Mouse (Mus musculus) embryo, embryonic 9.5 days (tissue): ENCODE measurements around the gene Cd3eap.
A peak's percentile ranks its signal among the peaks of the same experiment; 100 is the strongest.

ENCODE experiments used
- DNase-seq: peaks from one replicate; pipeline ENCODE4 v3.0.0-alpha.2; 2017; ENCODE audit errors: extremely low spot score

Gene Cd3eap

GRCm38 (mm10) chr7:19359299-19359891 lies at the start of gene Cd3eap, which contains the start of gene Ppp1r13l:
Cd3eap (minus strand) TSS chr7:19359483.
Ppp1r13l (plus strand) TSS chr7:19359749.
- peak; percentile 92 for DNase-seq

- DNase-seq: peak; percentile 86
Observed at GRCm38 (mm10) chr7:19405417-19405816, 46.1 kb upstream of the Cd3eap start.

- DNase-seq: no peak
Observed at GRCm38 (mm10) chr7:19404476-19404875, 45.2 kb upstream of the Cd3eap start, which contains the start of gene Ckm. Ckm (plus strand) TSS chr7:19404776.

DNA sequence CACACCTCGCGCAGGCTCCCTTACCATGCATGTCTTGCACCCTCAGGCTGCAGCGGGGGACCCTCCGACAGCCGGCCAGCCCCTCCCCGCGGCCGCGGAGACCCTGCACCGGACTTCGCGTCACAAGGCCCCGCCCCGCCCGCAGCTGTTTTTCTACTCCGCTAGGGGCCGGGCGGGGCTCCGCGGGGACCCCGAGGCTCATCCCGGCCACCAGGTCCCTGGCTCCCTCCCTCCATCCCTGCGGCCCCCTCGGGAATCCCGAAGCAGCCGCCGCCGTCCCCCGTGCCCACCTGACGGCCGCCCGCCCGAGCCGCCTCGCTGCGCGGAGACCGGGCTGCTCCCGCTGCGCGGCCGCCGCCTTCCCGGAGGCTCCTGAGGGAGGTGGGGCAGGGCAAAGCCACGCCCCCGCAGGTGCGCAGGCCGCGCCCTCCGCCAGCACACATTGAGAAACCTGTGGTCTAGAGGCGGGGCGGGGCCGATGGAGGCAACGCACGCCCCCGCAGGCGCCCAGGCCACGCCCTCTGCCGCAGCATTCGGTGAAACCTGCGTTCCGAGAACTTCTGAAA lies 44.5 kb upstream of the Cd3eap start, which contains the start of gene Klc3:
TSS of gene Klc3 (minus strand) at position 374 of the 566 bp plus-strand sequence.
- peak; percentile 58 for DNase-seq

DNA sequence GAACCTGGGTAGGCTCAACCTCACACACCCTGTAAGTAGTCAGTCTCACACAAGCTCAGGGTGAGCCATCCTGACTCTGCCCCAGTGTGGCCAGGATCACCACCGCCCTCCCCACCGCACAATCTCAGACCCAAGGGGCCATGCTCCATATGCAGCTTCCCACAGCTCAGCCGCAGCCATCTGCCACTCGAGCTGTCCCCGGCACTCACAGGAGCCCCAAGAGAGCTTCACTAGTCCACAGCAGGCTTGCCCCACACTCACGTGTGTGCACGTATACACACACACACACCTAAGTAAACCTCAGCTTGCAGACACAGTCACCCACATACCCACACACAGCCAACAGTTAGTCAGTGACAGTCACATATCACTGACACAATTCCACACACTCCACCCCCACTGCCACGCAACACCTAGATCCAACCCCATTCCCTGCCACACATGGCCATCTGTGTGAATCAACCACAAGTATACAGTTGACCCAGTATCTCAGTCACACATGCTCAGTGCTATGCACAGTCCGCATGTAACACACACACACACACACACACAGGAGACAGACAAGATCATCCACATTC lies 43.3 kb upstream of the Cd3eap start:
- no peak for DNase-seq

DNA sequence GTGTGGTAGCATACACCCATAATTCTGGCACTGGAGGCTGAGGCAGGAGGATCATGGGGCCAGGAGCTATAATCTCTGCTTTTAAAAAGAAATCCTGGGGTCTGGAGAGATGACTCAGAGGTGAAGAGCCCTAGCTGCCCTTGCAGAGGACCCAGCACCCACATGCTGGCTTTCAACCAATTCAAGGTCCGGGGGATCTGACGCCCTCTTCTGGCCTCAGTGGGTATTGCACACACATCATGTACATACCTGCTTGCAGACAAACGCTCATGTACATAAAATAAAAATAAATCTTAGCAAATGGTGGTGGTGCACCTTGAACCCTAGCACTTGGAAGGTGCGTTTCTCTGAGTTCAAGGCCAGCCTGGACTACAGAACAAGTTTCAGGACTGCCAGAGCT lies 41.7 kb upstream of the Cd3eap start:
- DNase-seq: no peak

- peak; percentile 54 for DNase-seq
Observed at GRCm38 (mm10) chr7:19399496-19400280, 40.4 kb upstream of the Cd3eap start.

DNA sequence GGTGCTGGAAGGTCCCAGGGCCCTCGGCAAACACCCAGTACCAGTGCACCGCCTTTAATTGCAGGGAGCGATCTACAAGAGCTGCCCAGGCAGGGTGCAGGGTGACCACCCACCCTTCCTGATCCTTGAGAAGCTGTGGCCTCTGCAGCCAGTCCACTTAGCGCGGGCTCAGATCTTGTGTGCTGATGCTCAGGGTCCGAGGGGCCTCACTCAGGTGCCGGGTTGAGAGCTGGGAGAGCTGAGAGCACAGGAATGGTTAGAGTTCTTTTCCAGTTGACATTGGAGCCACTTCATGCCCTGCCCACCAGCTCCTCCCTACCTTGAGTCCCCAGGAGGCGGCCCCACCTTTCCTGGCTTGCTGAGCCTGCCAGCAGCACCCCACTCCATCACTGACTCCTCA lies 35.2 kb upstream of the Cd3eap start:
- DNase-seq: no peak

DNA sequence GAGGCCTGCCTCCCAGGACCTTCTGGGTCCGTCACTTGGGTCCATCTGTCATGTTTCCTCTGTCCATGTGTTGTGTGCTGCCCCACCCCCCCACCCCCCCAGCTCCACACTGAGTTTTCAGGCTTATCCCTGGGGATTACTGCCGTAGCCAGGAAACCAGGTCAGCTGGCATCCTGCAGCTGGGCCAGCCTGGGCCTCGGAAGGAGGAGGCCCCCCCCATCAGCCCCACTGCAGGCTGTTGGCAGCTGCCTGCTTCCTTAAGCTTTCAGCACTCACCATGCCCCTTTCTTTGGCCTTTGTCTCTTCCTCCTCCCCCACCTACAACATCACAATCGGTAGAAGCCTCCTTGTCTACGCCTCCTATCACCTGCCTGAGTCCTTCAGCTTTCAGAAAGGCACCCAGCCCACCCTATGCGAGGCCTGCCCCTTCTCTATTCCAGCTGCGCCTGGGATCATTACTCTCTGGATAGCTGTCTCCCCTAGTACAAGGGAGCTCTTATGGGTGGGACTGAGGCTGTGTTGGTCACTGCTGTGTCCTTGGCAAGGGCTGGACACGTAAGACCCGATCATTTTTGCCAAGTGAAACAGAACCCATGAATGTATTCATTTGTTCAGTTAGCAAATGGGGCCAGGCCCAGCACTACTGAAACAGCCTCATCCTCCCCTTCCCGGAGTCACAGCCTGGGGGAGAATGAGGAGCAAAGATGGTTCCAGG lies 29.6 kb upstream of the Cd3eap start:
- no peak for DNase-seq

DNA sequence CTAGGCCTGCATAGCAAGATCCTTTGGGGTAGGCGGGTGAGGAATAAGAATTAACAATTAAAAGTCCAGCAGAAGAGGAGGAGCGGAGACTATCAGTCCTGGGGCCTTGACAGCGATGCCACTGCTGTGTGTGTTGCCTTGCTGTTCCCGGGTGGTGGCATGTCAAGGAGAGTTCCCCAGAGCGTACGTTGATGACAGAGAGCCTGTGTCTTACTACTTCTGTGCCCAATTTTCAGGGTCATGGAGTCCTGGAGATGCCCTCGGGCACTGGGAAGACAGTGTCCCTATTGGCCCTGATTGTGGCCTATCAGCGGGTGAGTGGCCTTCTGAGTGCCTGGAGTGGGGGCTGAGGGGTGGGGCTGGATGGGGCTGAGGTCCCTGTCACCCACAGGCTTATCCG lies 24.4 kb upstream of the Cd3eap start:
- no peak for DNase-seq

DNA sequence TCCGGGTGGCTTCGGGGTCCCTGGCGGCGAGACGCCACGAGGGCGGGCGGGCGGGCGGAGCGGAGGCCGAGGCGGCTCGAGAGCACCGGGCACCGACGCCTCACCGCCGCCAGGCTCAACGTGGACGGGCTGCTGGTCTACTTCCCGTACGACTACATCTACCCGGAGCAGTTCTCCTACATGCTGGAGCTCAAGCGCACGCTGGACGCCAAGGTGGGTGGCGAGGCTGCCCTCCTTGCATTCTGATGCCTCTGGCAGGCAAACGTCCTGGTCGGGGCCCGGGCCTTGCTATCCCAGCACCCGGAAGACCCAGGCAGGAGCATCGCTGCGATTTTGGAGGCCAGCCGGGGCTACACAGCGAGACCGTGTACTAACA lies 22.9 kb upstream of the Cd3eap start:
- DNase-seq: no peak

- DNase-seq: peak; percentile 98
Observed at GRCm38 (mm10) chr7:19381377-19382165, 22.3 kb upstream of the Cd3eap start, which contains the start of gene Ercc2. Ercc2 (plus strand) TSS chr7:19382010.

DNA sequence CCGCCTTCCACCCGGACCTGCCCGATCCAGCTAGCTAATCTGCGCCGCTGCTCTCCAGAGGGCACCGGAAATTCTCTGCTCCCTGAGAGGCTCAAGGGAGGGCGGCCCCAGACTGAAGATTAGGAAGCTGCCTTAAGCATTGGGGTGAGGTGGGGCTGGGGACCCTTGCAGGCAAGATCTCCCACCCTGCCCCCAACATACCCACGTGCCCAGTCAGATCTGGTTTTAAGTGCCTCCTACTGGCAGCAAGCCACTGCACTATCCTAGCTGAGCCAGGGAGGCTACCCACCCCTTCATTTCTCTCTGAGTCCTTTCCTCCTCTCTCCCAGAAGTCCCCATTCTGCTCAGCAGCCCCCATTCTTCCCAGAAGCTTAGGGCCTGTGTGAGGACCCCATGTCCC lies 18.8 kb upstream of the Cd3eap start:
- DNase-seq: no peak

DNA sequence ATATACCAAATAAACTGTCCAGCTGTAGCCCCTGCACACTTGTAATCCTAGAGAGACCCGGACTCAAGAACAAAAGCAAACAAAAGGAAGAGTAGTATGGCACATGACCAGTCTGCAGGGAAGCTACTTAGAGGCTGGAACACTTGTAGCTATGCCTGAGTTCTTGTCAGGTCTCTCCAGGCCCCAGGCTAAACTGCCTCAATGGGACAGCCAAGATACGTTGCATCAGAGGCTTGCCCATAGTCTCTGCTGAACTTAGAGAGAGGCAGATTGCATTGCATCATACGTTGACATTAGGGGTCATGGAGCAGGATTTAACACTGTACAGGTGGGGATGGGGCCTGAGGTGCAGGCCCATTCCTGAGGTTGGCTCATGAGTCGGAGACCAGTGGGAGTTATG lies 16.7 kb upstream of the Cd3eap start:
- no peak for DNase-seq

GRCm38 (mm10) chr7:19375368-19375767 lies 16.1 kb upstream of the Cd3eap start:
- DNase-seq: no peak

- no peak for DNase-seq
Observed at GRCm38 (mm10) chr7:19373367-19373766, 14.1 kb upstream of the Cd3eap start.

GRCm38 (mm10) chr7:19369823-19370425 lies 10.6 kb upstream of the Cd3eap start:
- peak; percentile 72 for DNase-seq

- DNase-seq: peak; percentile 55
Observed at GRCm38 (mm10) chr7:19368380-19368779, 9.1 kb upstream of the Cd3eap start.

- no peak for DNase-seq
Observed at GRCm38 (mm10) chr7:19365376-19365775, 6.1 kb upstream of the Cd3eap start.

DNA sequence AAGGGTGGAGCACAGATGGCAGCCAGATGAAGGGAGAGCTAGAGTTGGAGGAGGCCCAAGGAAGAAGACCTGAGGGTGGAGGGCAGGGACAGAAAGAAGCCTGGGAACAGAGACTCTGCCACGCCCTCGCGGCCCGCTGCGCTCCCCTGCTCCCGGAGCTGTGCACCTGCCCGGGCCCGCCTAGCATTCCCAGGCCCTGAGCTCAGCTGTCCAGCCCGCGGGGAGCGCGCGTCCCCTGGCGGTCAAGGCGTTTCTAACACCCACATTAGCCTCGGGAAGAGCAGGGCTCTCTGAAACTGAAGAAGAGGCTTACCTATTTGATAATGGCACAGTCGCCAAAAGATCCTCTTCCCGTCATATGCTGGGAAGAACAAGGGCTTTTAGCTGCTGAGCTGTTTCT lies 4.6 kb upstream of the Cd3eap start:
- DNase-seq: peak; percentile 75

DNA sequence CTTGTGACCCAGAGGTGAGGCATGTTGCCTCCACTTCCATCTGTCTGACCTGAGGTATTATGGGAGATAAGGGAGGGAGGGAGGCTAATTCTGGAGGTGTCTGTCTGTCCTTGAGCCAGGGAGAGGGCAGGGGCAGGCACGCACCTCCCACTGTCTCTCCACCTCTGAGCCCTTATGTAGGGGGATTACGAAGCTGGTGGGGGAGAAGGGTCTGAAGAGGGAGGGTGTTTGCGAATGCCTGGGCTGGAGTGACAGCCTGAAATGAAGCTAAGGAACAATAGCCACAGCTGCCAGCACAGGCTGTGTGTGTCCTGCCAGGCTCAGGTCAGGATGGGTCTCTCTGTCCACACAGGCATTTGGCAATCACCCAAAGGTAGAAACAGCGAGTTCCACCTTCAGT lies 3.0 kb upstream of the Cd3eap start:
- no peak for DNase-seq
